Mouse (Mus musculus): Measurements from ENCODE around the gene Sec14l3.

The Sec14l3 gene

GRCm38 (mm10) chr11:4062523-4062922, 2.1 kb upstream of the Sec14l3 start:
- DNase-seq = no peak

- no peak for DNase-seq
Observed at GRCm38 (mm10) chr11:4062981-4063380, 1.7 kb upstream of the Sec14l3 start.

DNA sequence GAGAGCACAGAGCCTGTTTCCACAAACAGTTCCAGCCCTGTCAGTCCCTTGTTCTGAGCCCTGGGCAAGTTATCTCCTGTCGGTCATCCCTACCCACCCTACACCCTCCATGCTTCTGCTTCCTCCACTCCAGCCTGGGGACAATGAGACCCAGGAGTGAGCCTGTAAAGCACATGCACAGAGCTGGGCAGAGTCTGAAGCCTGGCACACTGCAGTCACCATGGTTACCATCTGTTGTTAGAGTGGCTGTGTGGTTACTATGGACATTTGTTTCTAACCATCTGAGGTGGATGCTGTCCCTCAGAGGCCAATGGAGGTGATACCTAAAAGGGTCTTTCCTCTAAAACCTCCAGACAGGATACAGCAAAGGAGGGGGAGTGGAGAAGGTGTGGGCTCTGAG, 5.0 kb downstream of the Sec14l3 start:
- peak; percentile 23 for DNase-seq

- DNase-seq = no peak
Observed at GRCm38 (mm10) chr11:4076633-4077032, 12.0 kb downstream of the Sec14l3 start.

DNA sequence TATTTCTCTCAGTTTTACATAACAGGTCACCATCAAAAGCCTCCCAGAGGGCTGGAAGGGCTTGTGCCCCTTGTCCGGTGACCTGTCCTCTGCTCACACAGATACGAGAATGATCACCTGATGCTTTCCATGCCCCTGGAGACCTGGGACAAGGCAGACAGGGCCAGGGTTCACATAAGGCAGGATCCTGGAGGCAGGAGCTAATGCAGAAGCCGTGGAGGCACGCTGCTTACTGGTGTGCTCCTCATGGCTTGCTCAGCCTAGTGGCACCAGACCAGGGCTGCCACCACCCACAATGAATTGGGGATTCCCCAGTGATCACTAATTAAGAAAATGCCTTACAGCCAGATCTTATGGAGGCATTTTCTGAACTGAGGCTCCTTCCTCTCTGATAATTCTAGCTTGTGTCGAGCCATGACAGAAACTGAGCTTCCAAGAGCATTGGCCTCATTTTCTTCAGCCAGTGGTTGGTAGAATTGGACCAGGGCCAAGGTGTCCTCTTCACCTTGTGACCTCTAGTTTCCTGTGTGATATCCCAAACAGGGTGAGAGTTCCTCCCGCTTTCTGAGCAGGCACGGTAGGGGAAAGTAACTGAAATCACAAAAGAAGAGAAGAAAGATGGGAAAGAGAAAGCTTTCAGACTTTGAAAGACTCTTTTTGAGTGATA, 13.8 kb downstream of the Sec14l3 start:
- DNase-seq = no peak

GRCm38 (mm10) chr11:4080219-4080618, 15.6 kb downstream of the Sec14l3 start:
- peak; percentile 77 for DNase-seq

- peak; percentile 52 for DNase-seq
Observed at GRCm38 (mm10) chr11:4083316-4084078, 18.9 kb downstream of the Sec14l3 start.

DNA sequence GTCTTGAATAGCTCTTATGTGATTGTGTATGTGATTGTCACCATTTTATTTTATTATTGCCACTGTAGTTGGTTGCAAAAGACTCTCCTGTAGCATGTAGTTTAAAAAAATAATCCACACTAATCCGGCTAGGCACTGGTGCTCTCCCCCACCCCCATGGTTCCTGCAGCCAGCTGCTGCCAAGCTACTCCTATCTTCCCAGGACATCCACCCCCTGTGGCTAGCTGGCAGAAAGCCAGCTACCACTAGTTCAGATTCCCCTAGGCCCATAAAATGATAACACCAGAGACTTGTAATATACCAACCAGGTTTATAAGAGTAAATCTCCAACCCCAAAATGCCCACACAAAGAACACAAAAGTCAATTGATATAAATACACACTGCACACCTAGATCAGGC, 21.6 kb downstream of the Sec14l3 start:
- DNase-seq = no peak

- DNase-seq = no peak
Observed at GRCm38 (mm10) chr11:4087267-4087666, 22.6 kb downstream of the Sec14l3 start.

- no peak for DNase-seq
Observed at GRCm38 (mm10) chr11:4093459-4094377, 29.1 kb downstream of the Sec14l3 start.

DNA sequence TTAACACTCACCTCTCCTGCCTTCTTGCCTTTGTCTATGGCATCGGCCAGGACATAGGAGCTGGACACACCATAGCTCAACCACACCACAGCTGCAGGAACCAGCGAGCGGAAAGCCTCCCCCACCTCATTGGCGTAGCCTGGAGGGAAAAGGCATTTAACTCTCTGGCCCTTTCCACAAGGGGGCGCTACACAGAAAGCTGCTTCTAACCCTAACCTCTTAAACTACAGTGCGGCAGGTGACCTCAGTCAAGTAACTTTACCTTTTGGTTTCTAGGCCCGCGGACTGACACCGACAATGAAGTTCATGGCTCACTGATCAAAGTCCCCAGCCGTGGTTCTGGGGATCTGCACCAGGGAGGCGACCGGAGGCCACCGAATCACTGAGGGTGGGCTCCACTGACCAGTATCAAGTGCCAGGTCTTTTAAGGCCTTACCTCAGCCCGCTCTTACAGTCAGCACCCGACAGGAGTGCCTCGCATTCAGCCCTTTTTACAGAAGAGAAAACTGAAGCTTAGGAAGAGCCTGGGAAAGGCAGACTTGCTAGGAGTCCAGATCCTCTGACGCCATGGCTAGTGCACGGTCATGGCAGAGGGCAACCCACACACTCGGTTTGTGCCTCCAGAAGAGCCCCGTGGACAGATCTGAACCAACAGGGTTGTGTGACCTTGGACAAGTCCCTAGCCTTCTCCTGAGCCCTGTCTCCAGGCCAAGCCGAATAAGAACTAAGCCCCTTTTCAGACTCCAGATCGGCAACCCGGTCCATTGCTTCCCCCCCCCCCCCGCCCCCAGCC, 29.9 kb downstream of the Sec14l3 start:
- peak; percentile 55 for DNase-seq

GRCm38 (mm10) chr11:4095171-4096053, 30.8 kb downstream of the Sec14l3 start, which contains the start of gene Mtfp1:
Gene Mtfp1, minus strand, starts transcription at chr11:4095445.
- DNase-seq = peak; percentile 45

GRCm38 (mm10) chr11:4096054-4096984, 31.7 kb downstream of the Sec14l3 start:
- DNase-seq = peak; percentile 94

- no peak for DNase-seq
Observed at GRCm38 (mm10) chr11:4097091-4097621, 32.5 kb downstream of the Sec14l3 start.

DNA sequence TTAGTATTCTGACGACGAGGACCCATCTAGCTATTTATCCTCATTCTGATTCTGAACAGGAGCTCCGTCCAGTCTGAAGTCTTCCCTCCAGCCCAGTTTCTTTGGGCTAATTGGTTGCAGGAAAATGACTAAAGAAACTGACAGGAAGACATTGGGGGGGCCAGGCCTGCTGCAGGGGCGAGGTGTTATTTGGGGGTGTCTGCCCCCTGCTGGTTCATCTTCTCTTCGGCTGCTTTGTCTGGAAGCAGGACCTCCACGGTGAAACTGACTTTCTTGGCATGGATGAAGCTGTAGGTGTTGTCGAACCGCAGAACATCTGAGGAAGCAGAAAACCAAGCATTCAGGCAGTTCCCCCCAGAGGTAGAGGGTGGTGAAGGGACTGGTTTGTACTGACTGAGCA, 33.5 kb downstream of the Sec14l3 start:
- DNase-seq = no peak

GRCm38 (mm10) chr11:4098816-4099215, 34.2 kb downstream of the Sec14l3 start:
- no peak for DNase-seq

GRCm38 (mm10) chr11:4099447-4099846, 34.8 kb downstream of the Sec14l3 start:
- no peak for DNase-seq

DNA sequence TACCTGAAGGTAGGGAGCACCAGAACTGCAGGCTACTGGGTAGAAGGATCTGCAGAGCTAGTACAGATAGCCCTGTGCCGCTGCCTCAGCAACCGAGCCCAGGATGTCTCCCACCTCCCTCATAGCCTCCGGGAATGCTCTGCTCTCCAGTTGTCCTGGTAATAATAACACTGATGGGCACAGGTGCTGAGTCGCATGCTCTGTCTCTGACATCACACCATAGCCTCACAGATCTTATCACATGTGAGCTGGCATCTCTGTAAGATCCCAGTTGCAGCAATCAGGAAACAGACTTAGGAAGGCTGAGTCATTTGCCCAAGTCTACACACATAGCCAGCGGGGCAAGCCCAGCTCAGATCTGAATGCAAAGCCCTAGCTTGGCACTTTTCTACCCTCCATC, 37.2 kb downstream of the Sec14l3 start:
- no peak for DNase-seq

DNA sequence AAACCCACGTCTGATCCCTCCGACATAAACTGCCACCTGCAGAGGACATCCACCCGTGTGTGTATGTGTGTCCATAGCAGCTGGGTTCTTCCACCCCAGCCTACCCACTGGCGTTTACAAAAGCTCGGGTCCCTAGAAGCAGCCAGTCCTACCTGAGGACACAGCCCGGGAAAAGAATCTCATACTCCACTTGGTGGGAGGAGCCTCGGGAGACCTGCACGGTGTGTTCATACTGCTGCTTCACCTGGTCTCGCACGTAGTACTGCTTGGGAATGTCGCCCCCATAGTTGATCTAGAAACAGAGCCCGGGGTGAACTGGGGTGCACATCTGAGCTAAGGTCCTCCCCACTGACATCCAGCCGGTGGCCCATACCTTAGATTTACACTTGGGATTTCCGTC, 38.9 kb downstream of the Sec14l3 start:
- DNase-seq = no peak

- no peak for DNase-seq
Observed at GRCm38 (mm10) chr11:4104989-4105388, 40.3 kb downstream of the Sec14l3 start.

Data from right cerebral cortex, postnatal 4 days (tissue).